Mouse (Mus musculus): Measurements from ENCODE around the gene Olfr171.
"Not testable (repeated sequence)": the region's sequence is repeated elsewhere in the genome, so short reads cannot be mapped to it uniquely, and the experiment has no call there.

Gene Olfr171

GRCm38 (mm10) chr16:19629816-19630215, at the start of gene Olfr171:
Gene Olfr171, minus strand, starts transcription at chr16:19629916.
- no peak for DNase-seq (ENCODE audit: low read depth, low spot score)

GRCm38 (mm10) chr16:19670768-19671357, 41.1 kb upstream of the Olfr171 start:
- DNase-seq (ENCODE audit: low read depth, low spot score) = no peak

DNA sequence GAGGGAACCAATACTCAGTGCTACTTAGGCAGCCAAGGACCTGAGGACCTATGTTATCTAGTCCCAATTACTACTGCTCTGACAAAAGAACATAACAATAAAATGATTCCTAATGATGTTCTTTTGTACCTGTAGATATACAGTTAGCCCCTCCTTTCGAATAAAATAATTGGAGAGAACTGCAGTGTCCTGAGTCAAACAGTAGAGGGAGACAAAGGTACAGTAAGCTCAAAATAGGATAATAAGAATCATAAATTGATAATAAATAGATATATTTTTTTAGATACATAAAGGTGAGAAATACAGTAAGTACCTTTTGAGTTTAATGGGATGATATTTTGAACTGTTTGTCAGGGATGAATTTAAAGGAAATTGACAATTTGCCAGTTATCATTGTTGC, 36.6 kb upstream of the Olfr171 start:
- DNase-seq (ENCODE audit: low read depth, low spot score) = no peak

DNA sequence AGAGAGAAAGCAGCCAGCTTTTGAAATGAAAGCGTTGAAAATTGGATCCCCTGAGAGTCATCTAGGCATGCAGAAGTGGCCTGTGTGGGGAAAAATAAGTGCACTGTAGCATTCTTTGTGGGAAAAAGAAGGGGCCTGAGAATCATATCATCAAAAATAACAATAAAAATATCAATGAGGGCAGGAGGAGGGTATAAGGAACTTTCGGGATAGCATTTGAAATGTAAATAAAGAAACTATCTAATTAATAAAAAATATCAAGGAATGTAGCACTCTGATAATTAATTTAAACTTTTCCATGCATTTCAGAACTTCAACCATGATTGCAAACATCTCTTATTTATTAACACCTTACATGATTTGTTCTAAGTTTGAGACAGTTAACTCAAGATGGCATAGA, 17.9 kb downstream of the Olfr171 start, which contains the start of gene Olfr170:
Olfr170 (minus strand) TSS at position 101 of the 400 bp plus-strand sequence.
- not testable (repeated sequence) for DNase-seq (ENCODE audit: low read depth, low spot score)

GRCm38 (mm10) chr16:19603166-19603565, 26.6 kb downstream of the Olfr171 start:
- DNase-seq (ENCODE audit: low read depth, low spot score) = no peak
